Mouse (Mus musculus) CH12.LX (cell line): ENCODE results near the gene Prr19. TPM values are rescaled to one million over a fixed set of nuclear protein-coding genes. Genes with fewer than 3 reads are reported as not detected.

Source experiments
- DNase-seq: peaks from one replicate; pipeline ENCODE4 v3.0.0-alpha.2; 2013; ENCODE audit errors: extremely low read depth
- H3K27ac ChIP-seq: 2 replicates; pipeline ENCODE4 v1.5.1; 2012; ENCODE audit warnings: low read depth, mild to moderate bottlenecking, control low read depth, moderate library complexity; ENCODE audit not compliant: insufficient read depth
- H3K27me3 ChIP-seq: replicated peaks from 2 replicates; pipeline ENCODE3; 2012; ENCODE audit warnings: inconsistent platforms
- H3K36me3 ChIP-seq, 2 experiments: replicated peaks in 1 of 2; 2 replicates each; pipeline versions ENCODE3 to v1.6.1; 2012; ENCODE audit warnings: inconsistent platforms in 1 of 2, low read length in 1 of 2, mild to moderate bottlenecking in 1 of 2, mixed read lengths in 1 of 2, moderate library complexity in 1 of 2; ENCODE audit not compliant: control insufficient read depth in 1 of 2, insufficient read depth in 1 of 2
- H3K4me1 ChIP-seq, 2 experiments: 2 replicates each; pipeline ENCODE4 v1.6.1; 2012; ENCODE audit warnings: inconsistent platforms in 1 of 2, moderate library complexity in 1 of 2; ENCODE audit not compliant: insufficient read depth in 2 of 2, control insufficient read depth in 1 of 2
- H3K4me2 ChIP-seq: 2 replicates; pipeline ENCODE4 v1.6.1; 2012; ENCODE audit warnings: low read depth, mild to moderate bottlenecking, control low read depth; ENCODE audit not compliant: poor library complexity, insufficient read depth, severe bottlenecking
- H3K4me3 ChIP-seq, 3 experiments: fragments of 150-350 bp in 1 of 3; sonication (generic) in 1 of 3; replicated peaks in 1 of 3; 2 replicates each; pipeline versions ENCODE3 to v1.5.1; 2011 to 2012; ENCODE audit warnings: low read depth in 2 of 3, low read length in 2 of 3, mild to moderate bottlenecking in 2 of 3, moderate library complexity in 2 of 3, control low read depth in 1 of 3, improper control_type of control experiment in 1 of 3, inconsistent platforms in 1 of 3, mixed read lengths in 1 of 3; ENCODE audit not compliant: poor library complexity in 1 of 3
- H3K79me2 ChIP-seq: replicated peaks from 2 replicates; pipeline ENCODE4 v1.6.1; 2012; ENCODE audit warnings: mild to moderate bottlenecking, moderate library complexity; ENCODE audit not compliant: control insufficient read depth, poor library complexity, insufficient read depth, severe bottlenecking; ENCODE audit errors: extremely low read depth
- H3K9ac ChIP-seq: 2 replicates; pipeline ENCODE4 v1.6.1; 2012; ENCODE audit warnings: low read depth, mild to moderate bottlenecking, control low read depth, moderate library complexity; ENCODE audit not compliant: insufficient read depth
- H3K9me3 ChIP-seq: replicated peaks from 2 replicates; pipeline ENCODE3; 2012; ENCODE audit warnings: low read length, inconsistent platforms, mixed read lengths
- BHLHE40 ChIP-seq: IDR thresholded peaks from 2 replicates; pipeline ENCODE4 v1.6.1; 2011; ENCODE audit warnings: mild to moderate bottlenecking, low read depth, low read length, improper control_type of control experiment
- CHD2 ChIP-seq: IDR thresholded peaks from 2 replicates; pipeline ENCODE4 v1.6.1; 2011; ENCODE audit warnings: low read length, improper control_type of control experiment
- E2F4 ChIP-seq: IDR thresholded peaks from 2 replicates; pipeline ENCODE4 v1.6.1; 2011; ENCODE audit warnings: low read depth, low read length, improper control_type of control experiment; ENCODE audit not compliant: insufficient replicate concordance
- ELF1 ChIP-seq: IDR thresholded peaks from 2 replicates; pipeline ENCODE4 v1.6.1; 2014; ENCODE audit warnings: low read depth, mild to moderate bottlenecking, inconsistent platforms, low read length, improper control_type of control experiment
- ETS1 ChIP-seq: conservative IDR thresholded peaks from 2 replicates; pipeline ENCODE4 v1.6.1; 2012; ENCODE audit warnings: low read depth, mild to moderate bottlenecking, inconsistent platforms, low read length, improper control_type of control experiment, moderate library complexity
- JUND ChIP-seq: conservative IDR thresholded peaks from 2 replicates; pipeline ENCODE4 v1.6.1; 2011; ENCODE audit warnings: low read depth, low read length, improper control_type of control experiment
- MAX ChIP-seq: IDR thresholded peaks from 2 replicates; pipeline ENCODE4 v1.6.1; 2011; ENCODE audit warnings: low read length, improper control_type of control experiment
- MEF2A ChIP-seq: IDR thresholded peaks from 2 replicates; pipeline ENCODE4 v1.6.1; 2014; ENCODE audit warnings: low read depth, mild to moderate bottlenecking, inconsistent platforms, low read length, improper control_type of control experiment, borderline replicate concordance
- MYC ChIP-seq: IDR thresholded peaks from 2 replicates; pipeline ENCODE4 v1.6.1; 2011; ENCODE audit warnings: low read depth, mild to moderate bottlenecking, improper control_type of control experiment, low read length
- NRF1 ChIP-seq: IDR thresholded peaks from 2 replicates; pipeline ENCODE4 v1.6.1; 2014; ENCODE audit warnings: low read depth, mild to moderate bottlenecking, inconsistent platforms, low read length, improper control_type of control experiment, moderate library complexity
- SMC3 ChIP-seq: IDR thresholded peaks from 2 replicates; pipeline ENCODE4 v1.6.1; 2011; ENCODE audit warnings: low read depth, low read length, improper control_type of control experiment
- TBP ChIP-seq: conservative IDR thresholded peaks from 2 replicates; pipeline ENCODE4 v1.6.1; 2011; ENCODE audit warnings: low read depth, low read length, improper control_type of control experiment
- TCF12 ChIP-seq: IDR thresholded peaks from 2 replicates; pipeline ENCODE4 v1.6.1; 2014; ENCODE audit warnings: low read depth, mild to moderate bottlenecking, inconsistent platforms, low read length, improper control_type of control experiment
- UBTF ChIP-seq: IDR thresholded peaks from 2 replicates; pipeline ENCODE4 v1.6.1; 2012; ENCODE audit warnings: low read depth, mild to moderate bottlenecking, inconsistent platforms, low read length, improper control_type of control experiment, moderate library complexity
- USF1 ChIP-seq: IDR thresholded peaks from 2 replicates; pipeline ENCODE4 v1.6.1; 2014; ENCODE audit warnings: low read depth, mild to moderate bottlenecking, inconsistent platforms, low read length, improper control_type of control experiment
- USF2 ChIP-seq: conservative IDR thresholded peaks from 2 replicates; pipeline ENCODE4 v1.6.1; 2011; ENCODE audit warnings: low read depth, low read length, improper control_type of control experiment
- ZC3H11A ChIP-seq: IDR thresholded peaks from 2 replicates; pipeline ENCODE4 v1.6.1; 2012; ENCODE audit warnings: low read depth, mild to moderate bottlenecking, inconsistent platforms, low read length, improper control_type of control experiment
- ZMIZ1 ChIP-seq: IDR thresholded peaks from 2 replicates; pipeline ENCODE4 v1.6.1; 2012; ENCODE audit warnings: low read depth, mild to moderate bottlenecking, inconsistent platforms, low read length, improper control_type of control experiment
- dilution Hi-C: fragments of 300-500 bp; cut with MboI; formaldehyde crosslinking; loops from 2 replicates; pipeline ENCODE4 v1.14.3; 2020; ENCODE audit warnings: low sequenced_read_pairs; ENCODE audit not compliant: extremely low pct_unique_long_range_greater_than_20kb, extremely low pct_ligation_motif_present
- in situ Hi-C: fragments of 300-500 bp; cut with MboI; formaldehyde crosslinking; loops from 3 replicates; pipeline ENCODE4 v1.14.3; 2019; ENCODE audit warnings: low sequenced_read_pairs, low pct_ligation_motif_present, low pct_unique_long_range_greater_than_20kb, mixed read lengths
- polyA plus RNA-seq: library from polyadenylated mRNA; unstranded; fragments of >175 nt; gene quantifications from 2 replicates; pipeline ENCODE4 v1.2.1, GENCODE M21; 2012; ENCODE audit warnings: low read depth; ENCODE audit not compliant: insufficient read length
- total RNA-seq, 2 experiments: library from RNA; depleted of rRNA; stranded (reverse); fragments of 300-350 nt in 1 of 2; fragments of >200 nt in 1 of 2; gene quantifications; 2 replicates each; pipeline ENCODE4 v1.2.3; 2012 to 2014

The Prr19 gene
- total and polyA plus RNA-seq, 3 experiments = not detected

DNA sequence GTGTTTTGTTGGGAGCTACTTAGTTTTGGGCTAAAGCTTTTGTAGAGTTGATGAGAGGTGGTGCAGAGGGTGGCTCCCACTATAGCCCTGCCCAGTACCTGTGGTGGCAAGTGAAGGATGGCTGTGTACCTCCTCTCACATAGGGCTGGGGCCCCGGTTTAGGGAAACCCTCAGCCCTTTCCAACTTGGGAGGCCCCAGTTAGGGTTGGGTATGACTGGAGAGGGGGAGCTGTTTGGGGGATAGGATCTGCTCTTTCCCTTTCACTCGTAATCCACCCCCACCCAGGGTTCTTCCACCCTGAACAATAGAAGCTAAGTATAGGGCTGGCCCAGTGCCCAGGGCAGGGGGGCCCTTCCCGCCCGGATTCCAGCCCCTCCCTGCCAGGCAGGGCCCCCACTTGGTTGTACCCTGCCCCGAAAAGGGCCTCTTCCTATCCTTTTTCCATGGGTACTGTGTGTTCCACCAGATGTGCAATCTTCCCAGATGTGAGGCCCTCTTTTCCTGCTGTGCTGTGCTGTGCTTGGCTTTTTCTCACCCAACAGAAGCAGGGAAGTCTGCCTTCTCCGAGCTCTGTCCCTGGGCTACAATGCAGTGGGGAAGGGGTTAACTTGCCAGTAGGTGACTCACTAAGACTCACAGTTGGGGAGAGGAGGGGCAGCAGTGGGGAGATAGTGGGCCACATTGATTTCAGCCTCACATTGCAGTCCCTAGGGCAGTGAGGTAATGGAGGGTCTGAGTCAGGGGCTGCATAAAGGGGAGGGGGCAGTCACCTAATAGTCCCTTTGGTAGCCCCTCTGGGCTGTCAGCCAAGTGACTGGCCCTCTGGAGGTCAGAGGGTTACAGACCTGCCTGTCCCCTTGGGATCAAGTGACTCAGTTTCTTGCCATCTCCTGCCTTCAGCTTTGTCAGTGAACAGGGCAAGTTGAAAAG, 21.1 kb upstream of the Prr19 start:
- in situ Hi-C loops (loop anchor here (5.0 to 10.0 kb wide), 3 partner anchors 38 to 148 kb away; no protein-coding TSS in a partner anchor), dilution Hi-C loops (no loop called here)
- Histone ChIP-seq H3K27me3 (no peaks in the 10 kb centered on the region), H3K4me1 (peaks cover 39 to 77% of the 10 kb centered on the region in 2 experiments), H3K4me3 (peak overlapping the region; percentile 35 to 57 (median 56))
- TF ChIP-seq ELF1 = no peak
- peak; percentile 28; the same call in 1 of the 2 replicates for TF ChIP-seq MEF2A
- TF ChIP-seq ETS1 = peak; percentile 52
- TF ChIP-seq, all 38 proteins: peak for 2
- Histone ChIP-seq H3K9me3 (no peaks in the 10 kb centered on the region), H3K4me2 (peak overlapping the region; percentile 79), H3K36me3 (peaks cover 5 to 22% of the 10 kb centered on the region in 2 experiments), H3K9ac (peak overlapping the region; percentile 46; the same call in 1 of the 2 replicates), H3K79me2 (peaks cover 9% of the 10 kb centered on the region), H3K27ac (peak overlapping the region; percentile 72)
- no peak for DNase-seq

- no peak for DNase-seq
- H3K4me1 ChIP-seq = peaks cover 32 to 66% of the 10 kb centered on the region in 2 experiments
These were observed 20.0 kb upstream of the Prr19 start for GRCm38 (mm10) chr7:25281166-25281733.

DNA sequence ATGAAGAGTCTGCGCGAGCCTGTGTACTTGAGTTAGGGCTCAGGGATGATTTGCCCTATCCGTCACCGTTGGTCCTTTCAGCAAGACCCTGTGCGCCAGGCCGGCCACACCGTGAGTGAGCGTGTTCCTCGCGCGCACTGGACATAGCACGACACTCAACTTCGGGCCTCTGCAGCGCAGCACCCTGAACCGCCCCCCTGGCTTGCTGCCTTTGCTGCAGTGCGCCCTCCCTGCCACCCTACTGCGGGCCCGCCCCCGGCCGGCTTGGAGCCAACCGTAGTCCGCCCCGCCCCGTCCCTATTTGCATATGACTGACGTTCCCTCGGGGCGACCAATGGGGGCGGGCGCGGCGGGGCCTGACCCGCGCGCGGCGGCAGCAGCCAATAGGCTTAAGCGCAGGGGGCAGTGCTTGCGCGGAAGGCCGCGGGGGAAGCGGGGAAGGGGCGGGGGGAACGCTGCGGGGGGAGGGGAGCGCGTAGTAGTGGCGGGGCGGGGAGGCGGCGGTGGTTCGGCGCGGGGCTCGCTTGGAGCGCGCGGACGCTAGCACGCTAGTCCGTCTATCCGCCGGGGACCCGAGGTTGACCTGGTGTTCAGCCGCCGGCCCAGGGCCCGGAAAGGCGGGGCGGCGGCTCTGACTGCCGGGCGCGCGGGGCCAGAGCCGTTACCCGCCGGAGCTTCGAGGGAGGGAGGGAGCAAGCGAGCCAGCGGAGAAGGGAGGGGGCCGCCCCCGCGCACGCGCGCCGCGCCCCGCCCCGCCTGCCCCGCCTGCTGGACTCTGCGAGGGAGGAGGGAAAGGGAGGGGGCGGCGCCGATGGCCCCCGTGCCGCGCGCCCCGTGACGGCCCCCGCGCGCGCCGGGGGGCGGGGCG, 19.2 kb upstream of the Prr19 start:
- in situ Hi-C loops (no loop called here), dilution Hi-C loops (no loop called here)
- Histone ChIP-seq H3K79me2 (peaks cover 9% of the 10 kb centered on the region), H3K27me3 (no peaks in the 10 kb centered on the region), H3K27ac (peak overlapping the region; percentile 86), H3K9ac (peak overlapping the region; percentile 88), H3K4me3 (peak overlapping the region; percentile 25 to 70 (median 68)), H3K36me3 (peaks cover 23 to 28% of the 10 kb centered on the region in 2 experiments), H3K9me3 (no peaks in the 10 kb centered on the region), H3K4me2 (peak overlapping the region; percentile 68), H3K4me1 (peaks cover 32 to 60% of the 10 kb centered on the region in 2 experiments)
- DNase-seq = peak; percentile 94
- peak; percentile 62 for TF ChIP-seq CHD2
- no peak for TF ChIP-seq ELF1
- no peak for TF ChIP-seq UBTF
- no peak for TF ChIP-seq TBP
- no peak for TF ChIP-seq E2F4
- TF ChIP-seq NRF1 = peak; percentile 85
- TF ChIP-seq USF1 = no peak
- TF ChIP-seq USF2 = no peak
- TF ChIP-seq MYC = no peak
- TF ChIP-seq SMC3 = no peak
- peak; percentile 58; the same call in 1 of the 2 replicates for TF ChIP-seq BHLHE40
- TF ChIP-seq ETS1 = no peak
- TF ChIP-seq ZC3H11A = no peak
- TF ChIP-seq ZMIZ1 = peak; percentile 38
- peak; percentile 58 for TF ChIP-seq TCF12
- TF ChIP-seq JUND = no peak
- 0 out of 2 replicates have a peak, but pooled peaks have one; percentile 55 for TF ChIP-seq MAX

More at GRCm38 (mm10) chr7:25281166-25281733, 20.0 kb upstream of the Prr19 start:
- Histone ChIP-seq H3K27ac (peak overlapping the region; percentile 72), H3K4me2 (peak overlapping the region; percentile 68), H3K79me2 (peaks cover 9% of the 10 kb centered on the region), H3K27me3 (no peaks in the 10 kb centered on the region), H3K9ac (peak overlapping the region; percentile 12; the same call in 1 of the 2 replicates), H3K36me3 (peaks cover 16 to 22% of the 10 kb centered on the region in 2 experiments), H3K9me3 (no peaks in the 10 kb centered on the region), H3K4me3 (peak overlapping the region in 2 of 3 experiments; percentile 14 to 34)
- dilution Hi-C loops = no loop called here
- in situ Hi-C loops = no loop called here
- TF ChIP-seq BHLHE40 (0 out of 2 replicates have a peak, but pooled peaks have one; percentile 4), MYC (no peak)
